Mouse (Mus musculus): ENCODE data around the gene Cfap221.

- TF ChIP-seq CTCF (IDR thresholded peaks at IDR 0.05; ENCODE audit: low read depth) = no peak
- TF ChIP-seq EP300 (IDR thresholded peaks at IDR 0.05; ENCODE audit: low read depth) = no peak
Measured at GRCm38 (mm10) chr1:120020322-120020897, 23.4 kb upstream of the Cfap221 start.
